Mouse (Mus musculus) neutrophil, adult 5-6 weeks (primary cell): ENCODE results near the gene Wdr48. TPM values are rescaled to one million over a fixed set of nuclear protein-coding genes. Genes with fewer than 3 reads are reported as not detected.

Experiments
- ATAC-seq: fragments of 151-379, 151-347 bp; 2 replicates; pipeline ENCODE4 v1.8.0; 2017; ENCODE audit warnings: mild to moderate bottlenecking, moderate TSS enrichment; ENCODE audit not compliant: insufficient number of reproducible peaks, poor library complexity, low FRiP score, severe bottlenecking; ENCODE audit errors: extremely low read depth
- total RNA-seq: library from RNA; stranded (forward); fragments of 200-1000 nt; gene quantifications from 2 replicates; pipeline ENCODE4 v1.2.3, GENCODE M21; 2017

Wdr48 gene
- 90.0 and 97.9 TPM in 2 replicates for total RNA-seq

- peak; percentile 98 for ATAC-seq
These were observed at the start of gene Wdr48 for GRCm38 (mm10) chr9:119894339-119895009. Wdr48 (plus strand) TSS chr9:119894878.

- ATAC-seq: no peak
These were observed 47.5 kb upstream of the Wdr48 start for GRCm38 (mm10) chr9:119847187-119847586.

GRCm38 (mm10) chr9:119848671-119849070 lies 46.0 kb upstream of the Wdr48 start:
- no peak for ATAC-seq

GRCm38 (mm10) chr9:119849214-119849613 lies 45.5 kb upstream of the Wdr48 start:
- ATAC-seq: no peak

- no peak for ATAC-seq
These were observed 42.2 kb upstream of the Wdr48 start for GRCm38 (mm10) chr9:119852347-119853030.

- no peak for ATAC-seq
These were observed 41.4 kb upstream of the Wdr48 start for GRCm38 (mm10) chr9:119853071-119853846.

- ATAC-seq: no peak
These were observed 40.5 kb upstream of the Wdr48 start for GRCm38 (mm10) chr9:119854170-119854569.

- ATAC-seq: no peak
These were observed 7.4 kb upstream of the Wdr48 start for GRCm38 (mm10) chr9:119887144-119887901.

GRCm38 (mm10) chr9:119888843-119889246 lies 5.8 kb upstream of the Wdr48 start:
- no peak for ATAC-seq

- no peak for ATAC-seq
These were observed 5.2 kb upstream of the Wdr48 start for GRCm38 (mm10) chr9:119889446-119889845.

GRCm38 (mm10) chr9:119890692-119891091 lies 4.0 kb upstream of the Wdr48 start:
- no peak for ATAC-seq

GRCm38 (mm10) chr9:119893881-119894280 lies 797 bp upstream of the Wdr48 start:
- no peak for ATAC-seq

GRCm38 (mm10) chr9:119895040-119895721 lies 503 bp downstream of the Wdr48 start:
- ATAC-seq: no peak

GRCm38 (mm10) chr9:119899446-119899845 lies 4.8 kb downstream of the Wdr48 start:
- ATAC-seq: no peak

- ATAC-seq: no peak
These were observed 7.9 kb downstream of the Wdr48 start for GRCm38 (mm10) chr9:119902410-119903151.

- ATAC-seq: no peak
These were observed 14.0 kb downstream of the Wdr48 start for GRCm38 (mm10) chr9:119908708-119909107.

- ATAC-seq: no peak
These were observed 15.3 kb downstream of the Wdr48 start for GRCm38 (mm10) chr9:119909931-119910330.
